Mouse (Mus musculus) stomach, postnatal 0 days (tissue): Measurements from ENCODE around the gene Shkbp1. TPM values are rescaled to one million over a fixed set of nuclear protein-coding genes. Genes with fewer than 3 reads are reported as not detected.
A peak's percentile ranks its signal among the peaks of the same experiment; 100 is the strongest.

ENCODE experiments used
- ATAC-seq: fragments of 200-750 bp; cut with Nextera tagmentation; 2 replicates; pipeline ENCODE4 v1.8.0; 2017; ENCODE audit not compliant: low FRiP score, low TSS enrichment
- DNase-seq: peaks from one replicate; pipeline ENCODE4 v3.0.0-alpha.2; 2016; ENCODE audit warnings: low spot score
- H3K27ac ChIP-seq: fragments of 300-500 bp; sonication (generic); replicated peaks from 2 replicates; pipeline ENCODE4 v1.5.1; 2014; ENCODE audit warnings: mild to moderate bottlenecking, control low read depth
- H3K27me3 ChIP-seq: fragments of 300-500 bp; sonication (generic); 2 replicates; pipeline ENCODE4 v1.6.1; 2014; ENCODE audit warnings: low read length; ENCODE audit not compliant: control insufficient read depth, insufficient read depth
- H3K36me3 ChIP-seq: fragments of 300-500 bp; sonication (generic); 2 replicates; pipeline ENCODE4 v1.6.1; 2014; ENCODE audit warnings: low read length, mixed read lengths; ENCODE audit not compliant: control insufficient read depth, insufficient read depth
- H3K4me1 ChIP-seq: fragments of 300-500 bp; sonication (generic); replicated peaks from 2 replicates; pipeline ENCODE4 v1.6.1; 2014; ENCODE audit warnings: antibody characterized with exemption; ENCODE audit not compliant: control insufficient read depth, insufficient read depth
- H3K4me2 ChIP-seq: fragments of 300-500 bp; sonication (generic); replicated peaks from 2 replicates; pipeline ENCODE4 v1.6.1; 2014; ENCODE audit warnings: low read depth, mild to moderate bottlenecking, control low read depth, moderate library complexity
- H3K4me3 ChIP-seq: fragments of 300-500 bp; sonication (generic); 2 replicates; pipeline ENCODE4 v1.5.1; 2014; ENCODE audit warnings: low read depth, low read length, control low read depth
- H3K9ac ChIP-seq: fragments of 300-500 bp; sonication (generic); 2 replicates; pipeline ENCODE4 v1.6.1; 2014; ENCODE audit warnings: mild to moderate bottlenecking, low read length, control low read depth, mixed read lengths
- H3K9me3 ChIP-seq: fragments of 300-500 bp; sonication (generic); 2 replicates; pipeline ENCODE4 v1.6.1; 2016; ENCODE audit warnings: low read length; ENCODE audit not compliant: control insufficient read depth
- CTCF ChIP-seq: IDR thresholded peaks from 2 replicates; pipeline ENCODE4 v1.5.1; 2016; ENCODE audit warnings: antibody characterized with exemption, low read depth, mild to moderate bottlenecking, moderate library complexity
- EP300 ChIP-seq: optimal IDR thresholded peaks from 2 replicates; pipeline ENCODE3; 2016; ENCODE audit warnings: antibody characterized with exemption
- WGBS: fragments of 180-500 bp; shearing (Covaris S2); extraction: QIAGEN DNeasy Blood & Tissue Kit; methylation state at CpG from one replicate; pipeline ENCODE4 v1.1.7; 2014; 5-methylcytosine and 5-hydroxymethylcytosine counted together
- polyA plus RNA-seq: library from polyadenylated mRNA; unstranded; fragments of >200 nt; fragmentation: Nextera tagmentation; extraction: Ambion mirVana; gene quantifications from 2 replicates; pipeline ENCODE4 v1.2.1, GENCODE M21; 2015

Shkbp1 gene
- polyA plus RNA-seq, 1 experiment from 2014 or later: 26.3 TPM

DNA sequence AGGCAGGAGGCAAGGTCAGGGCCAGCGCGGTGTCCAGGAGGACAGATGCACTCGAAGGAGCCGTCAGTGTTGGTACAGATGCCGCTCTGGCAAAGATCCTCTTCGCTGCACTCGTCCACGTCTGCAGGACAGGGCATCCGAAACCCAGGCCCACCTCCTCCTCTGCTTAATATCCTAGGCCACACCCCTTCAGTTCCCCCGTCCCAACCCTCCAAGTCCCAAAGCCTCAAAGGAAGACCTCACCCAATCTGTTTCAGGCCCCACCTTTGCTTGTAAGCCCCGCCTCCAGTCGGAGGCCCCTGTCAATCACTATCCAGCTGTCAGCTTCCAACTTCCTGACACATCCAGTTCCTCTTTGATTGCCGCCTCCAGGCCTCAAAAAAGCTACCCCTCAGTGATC lies 33.5 kb downstream of the Shkbp1 start:
- WGBS: 40% methylated on average over 13 of the region's 13 CpGs
- no peaks in the 10 kb centered on the region for H3K9me3 ChIP-seq
- ATAC-seq (no peak), DNase-seq (no peak)
- H3K9ac ChIP-seq: no peak overlapping the region
- no peaks in the 10 kb centered on the region for H3K27me3 ChIP-seq
- H3K4me3 ChIP-seq: no peak overlapping the region
- H3K27ac ChIP-seq: no peak overlapping the region
- TF ChIP-seq CTCF (no peak), EP300 (no peak)
- H3K36me3 ChIP-seq: peaks cover 17% of the 10 kb centered on the region
- H3K4me2 ChIP-seq: no peak overlapping the region
- 0 out of 2 replicates have a peak, but pooled peaks cover 2% of the 10 kb centered on the region for H3K4me1 ChIP-seq

DNA sequence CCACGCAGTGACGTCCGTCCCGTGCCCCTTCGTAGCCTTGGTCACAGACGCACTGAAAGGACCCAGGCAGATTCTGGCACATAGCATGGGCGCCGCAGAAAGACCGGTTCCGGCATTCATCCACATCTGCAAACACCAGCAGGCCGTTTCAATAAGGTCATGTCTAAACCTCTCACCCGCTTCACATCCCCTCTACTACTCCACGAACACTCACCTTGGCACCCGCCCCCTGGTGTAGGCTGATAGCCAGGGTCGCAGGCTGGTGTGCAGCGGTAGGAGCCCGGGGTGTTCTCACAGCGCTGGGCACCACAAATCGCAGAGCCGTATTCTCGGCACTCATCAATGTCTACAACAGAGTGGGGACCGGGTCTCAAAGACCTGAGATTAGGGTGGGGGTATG lies 36.4 kb downstream of the Shkbp1 start:
- H3K27ac ChIP-seq: no peak overlapping the region
- H3K9me3 ChIP-seq: no peaks in the 10 kb centered on the region
- H3K27me3 ChIP-seq: no peaks in the 10 kb centered on the region
- TF ChIP-seq CTCF (no peak), EP300 (no peak)
- DNase-seq: no peak
- ATAC-seq: no peak
- H3K4me1 ChIP-seq: no peaks in the 10 kb centered on the region
- H3K9ac ChIP-seq: no peak overlapping the region
- no peak overlapping the region for H3K4me3 ChIP-seq
- H3K36me3 ChIP-seq: peaks cover 14% of the 10 kb centered on the region
- no peak overlapping the region for H3K4me2 ChIP-seq
- WGBS: 90% methylated on average over 22 of the region's 22 CpGs

DNA sequence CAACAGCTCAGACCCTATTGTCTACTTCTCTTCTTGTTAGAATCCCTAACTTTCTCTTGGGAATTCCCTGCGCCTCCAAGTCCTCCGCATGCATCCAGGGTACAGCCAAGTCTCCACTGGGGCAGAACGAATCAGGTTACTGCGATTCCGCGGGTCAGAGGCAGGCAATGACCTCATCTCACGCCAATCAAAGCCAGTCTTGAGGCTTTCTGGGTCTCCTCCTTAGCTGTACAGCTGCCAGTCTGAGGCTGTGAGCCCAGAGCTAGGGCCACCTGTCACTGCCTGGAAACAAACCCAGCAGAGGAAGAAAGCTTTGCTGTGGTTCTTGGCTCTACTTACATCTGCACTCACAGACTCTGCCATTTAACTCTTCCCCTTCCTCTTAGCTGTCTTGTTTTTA lies 39.9 kb downstream of the Shkbp1 start:
- H3K9ac ChIP-seq: no peak overlapping the region
- peaks cover 8% of the 10 kb centered on the region for H3K36me3 ChIP-seq
- WGBS: 51% methylated on average over 7 of the region's 7 CpGs
- no peak for DNase-seq
- H3K4me2 ChIP-seq: no peak overlapping the region
- H3K4me1 ChIP-seq: no peaks in the 10 kb centered on the region
- no peak; the same call in 1 of the 2 replicates for ATAC-seq
- TF ChIP-seq EP300 (no peak), CTCF (no peak)
- H3K27ac ChIP-seq: no peak overlapping the region
- no peaks in the 10 kb centered on the region for H3K9me3 ChIP-seq
- no peaks in the 10 kb centered on the region for H3K27me3 ChIP-seq
- no peak overlapping the region for H3K4me3 ChIP-seq

DNA sequence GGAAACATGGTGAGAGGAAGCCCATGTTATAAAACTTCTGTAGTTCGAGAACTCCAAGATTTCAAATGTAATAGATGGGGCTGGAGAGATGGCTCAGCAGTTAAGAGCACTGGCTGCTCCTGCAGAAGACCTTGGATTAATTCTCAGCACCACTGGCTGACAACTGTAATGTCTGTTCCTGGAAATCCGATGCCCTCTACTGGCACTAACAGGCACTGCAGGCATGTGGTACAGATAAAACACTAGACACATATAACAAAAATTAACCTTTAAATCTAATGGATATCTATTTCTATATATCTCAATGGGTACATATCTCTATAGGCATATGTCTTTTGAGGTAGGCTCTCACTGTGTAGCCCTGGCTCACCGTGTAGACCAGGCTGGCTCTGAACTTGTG lies 41.4 kb downstream of the Shkbp1 start:
- Histone ChIP-seq H3K36me3 (peaks cover 8% of the 10 kb centered on the region), H3K9me3 (no peaks in the 10 kb centered on the region), H3K9ac (no peak overlapping the region), H3K4me2 (no peak overlapping the region), H3K27ac (no peak overlapping the region), H3K4me3 (no peak overlapping the region), H3K4me1 (peaks cover under 1% of the 10 kb centered on the region; the same call in 1 of the 2 replicates), H3K27me3 (no peaks in the 10 kb centered on the region)
- WGBS: 92% methylated on average over 3 of the region's 3 CpGs
- TF ChIP-seq CTCF: peak; percentile 52
- TF ChIP-seq EP300: no peak
- DNase-seq: no peak
- ATAC-seq: no peak

DNA sequence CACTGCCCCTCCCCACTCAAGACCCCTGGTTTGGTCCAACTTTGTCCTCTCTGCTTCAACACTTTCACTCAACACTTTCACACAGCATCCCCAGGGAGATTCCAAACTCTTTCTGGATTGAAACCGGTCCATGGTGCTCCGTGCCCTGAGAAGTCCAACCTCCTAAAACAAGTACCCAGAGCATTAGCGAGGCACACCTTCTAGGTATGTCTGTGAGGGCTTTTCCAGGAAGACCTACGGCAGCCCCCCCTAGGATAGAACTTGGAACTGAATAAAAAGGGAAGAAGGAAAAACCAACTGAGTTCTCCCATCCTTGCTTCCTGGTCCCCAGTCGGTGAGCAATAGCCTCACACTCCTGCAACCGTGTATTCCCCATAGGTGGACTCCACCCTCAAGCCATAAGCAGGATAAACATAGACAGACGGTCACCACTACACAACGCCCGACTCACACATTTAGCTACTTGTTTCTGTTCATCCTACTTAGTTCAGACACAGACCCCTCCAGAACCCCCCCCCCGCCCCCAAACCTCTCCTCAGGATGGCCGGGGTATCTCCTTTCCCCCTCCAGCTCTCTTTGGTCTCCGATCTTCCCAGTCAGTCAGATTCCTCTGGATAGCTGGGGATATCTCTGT lies 44.1 kb downstream of the Shkbp1 start:
- no peak overlapping the region for H3K9ac ChIP-seq
- 86% methylated on average over 12 of the region's 12 CpGs for WGBS
- peaks cover 5% of the 10 kb centered on the region for H3K36me3 ChIP-seq
- H3K4me2 ChIP-seq: no peak overlapping the region
- H3K27me3 ChIP-seq: no peaks in the 10 kb centered on the region
- no peak overlapping the region for H3K4me3 ChIP-seq
- ATAC-seq (no peak), DNase-seq (no peak)
- no peaks in the 10 kb centered on the region for H3K9me3 ChIP-seq
- peaks cover 4% of the 10 kb centered on the region; the same call in 1 of the 2 replicates for H3K4me1 ChIP-seq
- no peak overlapping the region for H3K27ac ChIP-seq
- no peak for TF ChIP-seq EP300

DNA sequence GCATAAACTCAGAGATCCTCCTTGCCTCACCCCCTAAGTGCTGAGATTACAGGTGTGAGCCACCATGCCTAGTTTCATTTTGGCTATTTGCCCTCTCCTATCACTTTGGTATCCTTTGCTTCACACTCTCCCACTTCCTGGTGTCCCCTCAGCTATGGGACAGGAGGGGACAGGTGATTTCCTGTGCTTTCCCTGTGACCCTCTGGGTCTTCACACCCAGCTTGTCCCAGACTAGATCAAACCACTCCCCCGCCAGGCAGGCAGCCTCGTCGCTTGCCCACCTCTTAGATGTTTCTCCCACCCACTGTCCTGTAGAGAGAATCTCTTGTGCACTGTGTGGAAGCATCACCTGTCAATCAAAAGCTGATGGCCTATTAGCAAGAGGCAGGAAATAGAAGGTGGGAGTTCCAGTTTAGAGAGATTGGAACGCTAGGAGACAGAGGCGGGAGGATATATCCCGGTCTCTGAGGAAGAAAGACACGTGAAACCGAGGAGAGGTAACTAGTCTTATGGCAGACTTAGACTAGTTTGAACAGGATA lies 44.8 kb downstream of the Shkbp1 start:
- peaks cover 5% of the 10 kb centered on the region for H3K36me3 ChIP-seq
- H3K4me1 ChIP-seq: peaks cover 4% of the 10 kb centered on the region; the same call in 1 of the 2 replicates
- 57% methylated on average over 8 of the region's 8 CpGs for WGBS
- H3K4me2 ChIP-seq: no peak overlapping the region
- H3K4me3 ChIP-seq: no peak overlapping the region
- no peak for TF ChIP-seq CTCF
- TF ChIP-seq EP300: no peak
- no peak for ATAC-seq
- no peaks in the 10 kb centered on the region for H3K27me3 ChIP-seq
- no peaks in the 10 kb centered on the region for H3K9me3 ChIP-seq
- DNase-seq: no peak
- no peak overlapping the region for H3K9ac ChIP-seq
- H3K27ac ChIP-seq: no peak overlapping the region
